Mouse (Mus musculus) heart, embryonic 11.5 days (tissue): ENCODE data around the gene Ddit4l. TPM values are rescaled to one million over a fixed set of nuclear protein-coding genes. Genes with fewer than 3 reads are reported as not detected.

Experiments
- microRNA-seq: library from miRNA; unstranded; fragments of <30 nt; microRNA quantifications from one replicate; pipeline ENCODE4, GENCODE M21; 2016; ENCODE audit warnings: borderline number of aligned reads
- polyA plus RNA-seq: library from polyadenylated mRNA; unstranded; fragments of >200 nt; fragmentation: Nextera tagmentation; extraction: Ambion mirVana; gene quantifications from 2 replicates; pipeline ENCODE4 v1.2.1, GENCODE M21; 2014

Ddit4l gene
- polyA plus RNA-seq, 1 experiment from 2014 or later = 7.4 TPM

Small RNA genes within 50 kb of the gene (microRNA-seq; reads per million reads assigned to microRNA genes)
- not detected for gene Gm22468

Other genes with a start within 250 kb of the Ddit4l start
- gene Gm21962, start 49.9 kb downstream of the Ddit4l start, polyA plus RNA-seq = not detected in 2 replicates
- gene H2afz, start 242.9 kb downstream of the Ddit4l start, polyA plus RNA-seq = 1,327 and 1,370 TPM in 2 replicates
- 12.7 and 17.2 TPM in 2 replicates for gene Dnajb14, start 246.1 kb downstream of the Ddit4l start, polyA plus RNA-seq